Mouse (Mus musculus): ENCODE results near the gene Necab3. TPM values are rescaled to one million over a fixed set of nuclear protein-coding genes. Genes with fewer than 3 reads are reported as not detected.

The Necab3 gene
- polyA plus RNA-seq, 1 experiment from 2014 or later, result 19.9 TPM

- no peak overlapping the region for H3K4me3 ChIP-seq (ENCODE audit: low read depth, low read length)
- no peaks in the 10 kb centered on the region for H3K9me3 ChIP-seq (replicated peaks; ENCODE audit: control insufficient read depth, low read length, poor library complexity, severe bottlenecking)
- H3K4me2 ChIP-seq (ENCODE audit: low read length), result no peak overlapping the region
- H3K27me3 ChIP-seq (ENCODE audit: control insufficient read depth, insufficient read depth, low read depth, low read length), result no peaks in the 10 kb centered on the region
- WGBS, result 15% methylated on average over 12 of the region's 12 CpGs
- peak overlapping the region; percentile 33; the same call in 1 of the 2 replicates for H3K9ac ChIP-seq (ENCODE audit: low read depth, low read length)
- H3K36me3 ChIP-seq (ENCODE audit: control insufficient read depth, insufficient read depth, low read length), result no peaks in the 10 kb centered on the region
- ATAC-seq, result 0 out of 2 replicates have a peak, but pooled peaks have one; percentile 68
- peak overlapping the region; percentile 40; the same call in 1 of the 2 replicates for H3K27ac ChIP-seq (ENCODE audit: low read length)
- peaks cover 7% of the 10 kb centered on the region for H3K4me1 ChIP-seq (ENCODE audit: control insufficient read depth, insufficient read depth, low read length)
Measured at GRCm38 (mm10) chr2:154576876-154577743, 18.4 kb upstream of the Necab3 start.

- Histone ChIP-seq H3K27ac (ENCODE audit: low read length) (no peak overlapping the region), H3K27me3 (ENCODE audit: control insufficient read depth, insufficient read depth, low read depth, low read length) (no peaks in the 10 kb centered on the region), H3K4me3 (ENCODE audit: low read depth, low read length) (no peak overlapping the region), H3K9ac (ENCODE audit: low read depth, low read length) (no peak overlapping the region), H3K4me2 (ENCODE audit: low read length) (no peak overlapping the region), H3K4me1 (ENCODE audit: control insufficient read depth, insufficient read depth, low read length) (peaks cover 8% of the 10 kb centered on the region), H3K36me3 (ENCODE audit: control insufficient read depth, insufficient read depth, low read length) (no peaks in the 10 kb centered on the region), H3K9me3 (replicated peaks; ENCODE audit: control insufficient read depth, low read length, poor library complexity, severe bottlenecking) (no peaks in the 10 kb centered on the region)
- 35% methylated on average over 7 of the region's 7 CpGs for WGBS
- ATAC-seq, result no peak
Measured at GRCm38 (mm10) chr2:154574271-154574670, 15.6 kb upstream of the Necab3 start.

- Histone ChIP-seq H3K4me3 (ENCODE audit: low read depth, low read length) (no peak overlapping the region), H3K9me3 (replicated peaks; ENCODE audit: control insufficient read depth, low read length, poor library complexity, severe bottlenecking) (no peaks in the 10 kb centered on the region), H3K4me2 (ENCODE audit: low read length) (no peak overlapping the region), H3K27me3 (ENCODE audit: control insufficient read depth, insufficient read depth, low read depth, low read length) (no peaks in the 10 kb centered on the region), H3K9ac (ENCODE audit: low read depth, low read length) (no peak overlapping the region), H3K36me3 (ENCODE audit: control insufficient read depth, insufficient read depth, low read length) (no peaks in the 10 kb centered on the region), H3K27ac (ENCODE audit: low read length) (no peak overlapping the region), H3K4me1 (ENCODE audit: control insufficient read depth, insufficient read depth, low read length) (peaks cover 14% of the 10 kb centered on the region)
- 79% methylated on average over 3 of the region's 3 CpGs for WGBS
- ATAC-seq, result no peak
Measured at GRCm38 (mm10) chr2:154572996-154573395, 14.3 kb upstream of the Necab3 start.

DNA sequence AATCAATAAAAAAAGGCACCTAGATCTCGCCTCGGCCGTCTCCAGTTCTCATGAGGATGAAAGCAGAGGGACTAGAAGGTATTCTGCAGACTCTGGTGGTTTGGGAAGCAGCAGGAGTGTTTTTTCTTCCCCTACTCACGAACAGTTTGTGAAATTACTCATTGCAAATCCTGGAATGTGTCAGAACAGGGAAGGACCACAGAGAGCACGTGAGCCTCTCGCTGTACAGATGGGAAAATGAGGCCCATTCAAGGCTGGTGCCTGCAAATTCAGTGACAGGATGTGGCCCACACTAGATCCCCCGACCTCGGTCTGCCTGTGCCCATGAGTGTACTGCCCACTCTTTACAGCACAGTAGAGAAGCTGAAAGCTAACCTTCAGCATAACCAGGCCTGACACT lies 13.3 kb upstream of the Necab3 start:
- no peak overlapping the region for H3K4me2 ChIP-seq (ENCODE audit: low read length)
- no peak for ATAC-seq
- no peaks in the 10 kb centered on the region for H3K9me3 ChIP-seq (replicated peaks; ENCODE audit: control insufficient read depth, low read length, poor library complexity, severe bottlenecking)
- no peak overlapping the region for H3K9ac ChIP-seq (ENCODE audit: low read depth, low read length)
- no peak overlapping the region for H3K27ac ChIP-seq (ENCODE audit: low read length)
- H3K27me3 ChIP-seq (ENCODE audit: control insufficient read depth, insufficient read depth, low read depth, low read length), result no peaks in the 10 kb centered on the region
- no peak overlapping the region for H3K4me3 ChIP-seq (ENCODE audit: low read depth, low read length)
- peaks cover 8% of the 10 kb centered on the region; the same call in 1 of the 2 replicates for H3K4me1 ChIP-seq (ENCODE audit: control insufficient read depth, insufficient read depth, low read length)
- no peaks in the 10 kb centered on the region for H3K36me3 ChIP-seq (ENCODE audit: control insufficient read depth, insufficient read depth, low read length)
- 84% methylated on average over 8 of the region's 8 CpGs for WGBS

- Histone ChIP-seq H3K36me3 (ENCODE audit: control insufficient read depth, insufficient read depth, low read length) (no peaks in the 10 kb centered on the region), H3K27me3 (ENCODE audit: control insufficient read depth, insufficient read depth, low read depth, low read length) (no peaks in the 10 kb centered on the region), H3K9ac (ENCODE audit: low read depth, low read length) (no peak overlapping the region), H3K27ac (ENCODE audit: low read length) (no peak overlapping the region), H3K4me1 (ENCODE audit: control insufficient read depth, insufficient read depth, low read length) (peaks cover 10% of the 10 kb centered on the region; the same call in 1 of the 2 replicates), H3K4me3 (ENCODE audit: low read depth, low read length) (no peak overlapping the region), H3K4me2 (ENCODE audit: low read length) (no peak overlapping the region), H3K9me3 (replicated peaks; ENCODE audit: control insufficient read depth, low read length, poor library complexity, severe bottlenecking) (no peaks in the 10 kb centered on the region)
- 95% methylated on average over 4 of the region's 4 CpGs for WGBS
- ATAC-seq, result no peak
Measured at GRCm38 (mm10) chr2:154571266-154571665, 12.6 kb upstream of the Necab3 start.

DNA sequence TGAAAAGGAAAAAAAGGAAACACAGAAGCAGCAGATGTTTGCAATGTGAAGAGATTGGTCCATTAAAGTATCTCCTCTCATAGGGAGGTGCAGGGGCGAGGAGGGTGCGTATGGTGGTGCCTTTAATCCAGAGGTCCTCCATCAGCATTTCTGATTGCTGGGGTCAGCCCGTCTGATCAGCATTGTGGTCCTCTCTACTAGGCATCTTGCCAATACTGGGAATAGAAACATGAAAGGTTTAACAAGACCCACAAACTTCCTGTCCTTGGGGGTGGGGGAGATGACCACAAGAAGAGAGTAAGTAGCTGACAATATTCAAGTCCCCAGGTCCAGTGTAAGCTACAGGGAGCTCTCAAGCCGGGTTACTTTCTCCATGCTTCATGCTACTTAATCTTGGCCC lies 12.0 kb upstream of the Necab3 start:
- Histone ChIP-seq H3K4me2 (ENCODE audit: low read length) (peak overlapping the region; percentile 55), H3K36me3 (ENCODE audit: control insufficient read depth, insufficient read depth, low read length) (no peaks in the 10 kb centered on the region), H3K4me1 (ENCODE audit: control insufficient read depth, insufficient read depth, low read length) (peaks cover 10% of the 10 kb centered on the region; the same call in 1 of the 2 replicates), H3K9me3 (replicated peaks; ENCODE audit: control insufficient read depth, low read length, poor library complexity, severe bottlenecking) (no peaks in the 10 kb centered on the region), H3K4me3 (ENCODE audit: low read depth, low read length) (no peak overlapping the region), H3K27ac (ENCODE audit: low read length) (no peak overlapping the region), H3K27me3 (ENCODE audit: control insufficient read depth, insufficient read depth, low read depth, low read length) (no peaks in the 10 kb centered on the region), H3K9ac (ENCODE audit: low read depth, low read length) (no peak overlapping the region)
- WGBS, result 65% methylated on average over 4 of the region's 4 CpGs
- no peak for ATAC-seq

GRCm38 (mm10) chr2:154569836-154570286 lies 11.2 kb upstream of the Necab3 start, which contains the start of gene E2f1:
Gene E2f1 (minus strand): TSS chr2:154569892.
- no peaks in the 10 kb centered on the region for H3K36me3 ChIP-seq (ENCODE audit: control insufficient read depth, insufficient read depth, low read length)
- H3K27ac ChIP-seq (ENCODE audit: low read length), result peak within 1 kb of the TSS; percentile 13; the same call in 1 of the 2 replicates
- H3K4me3 ChIP-seq (ENCODE audit: low read depth, low read length), result peak within 1 kb of the TSS; percentile 71
- WGBS, result 0% methylated on average over 44 of the region's 44 CpGs
- peaks cover 10% of the 10 kb centered on the region; the same call in 1 of the 2 replicates for H3K4me1 ChIP-seq (ENCODE audit: control insufficient read depth, insufficient read depth, low read length)
- peak within 1 kb of the TSS; percentile 68 for H3K9ac ChIP-seq (ENCODE audit: low read depth, low read length)
- H3K27me3 ChIP-seq (ENCODE audit: control insufficient read depth, insufficient read depth, low read depth, low read length), result no peaks in the 10 kb centered on the region
- H3K9me3 ChIP-seq (replicated peaks; ENCODE audit: control insufficient read depth, low read length, poor library complexity, severe bottlenecking), result no peaks in the 10 kb centered on the region
- peak; percentile 98 for ATAC-seq
- peak within 1 kb of the TSS; percentile 98 for H3K4me2 ChIP-seq (ENCODE audit: low read length)

DNA sequence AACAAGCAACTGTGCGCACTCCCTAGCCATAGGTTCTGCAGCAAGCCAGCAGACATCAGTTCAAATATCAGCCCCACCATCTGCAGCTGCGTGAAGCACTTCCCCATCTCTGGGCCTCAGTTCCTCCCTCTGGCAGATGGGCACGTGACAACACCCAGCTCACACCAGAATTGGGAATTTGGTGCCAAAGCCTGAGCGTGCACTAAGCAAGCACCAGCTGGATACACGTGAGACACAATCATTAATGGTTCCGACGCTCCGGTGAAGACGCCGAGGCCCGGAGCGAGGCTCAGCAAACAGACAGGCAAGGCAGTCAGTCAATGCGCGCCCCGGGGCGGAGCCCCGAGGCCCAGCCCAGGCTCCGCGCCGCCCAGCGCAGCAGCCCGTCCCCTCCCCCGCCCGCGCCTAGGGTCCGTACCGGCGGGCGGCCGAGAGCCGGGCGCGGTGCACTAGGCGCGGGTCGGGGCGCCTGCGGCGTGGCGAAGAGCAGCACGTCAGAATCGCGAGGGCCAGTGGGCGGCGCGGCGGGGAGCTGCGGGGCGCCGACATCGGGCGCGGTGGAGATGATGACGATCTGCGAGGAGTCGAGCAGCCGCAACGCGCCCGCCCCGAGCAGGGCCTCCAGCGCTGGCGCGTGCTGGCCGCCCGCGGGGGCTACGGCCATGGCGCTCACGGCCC lies 10.5 kb upstream of the Necab3 start:
- WGBS, result under 1% methylated on average over 56 of the region's 70 CpGs
- ATAC-seq, result peak; percentile 47
- Histone ChIP-seq H3K4me3 (ENCODE audit: low read depth, low read length) (peak overlapping the region; percentile 71), H3K4me1 (ENCODE audit: control insufficient read depth, insufficient read depth, low read length) (peaks cover 10% of the 10 kb centered on the region; the same call in 1 of the 2 replicates), H3K4me2 (ENCODE audit: low read length) (peak overlapping the region; percentile 98), H3K9ac (ENCODE audit: low read depth, low read length) (peak overlapping the region; percentile 56), H3K9me3 (replicated peaks; ENCODE audit: control insufficient read depth, low read length, poor library complexity, severe bottlenecking) (no peaks in the 10 kb centered on the region), H3K27ac (ENCODE audit: low read length) (peak overlapping the region; percentile 13; the same call in 1 of the 2 replicates), H3K36me3 (ENCODE audit: control insufficient read depth, insufficient read depth, low read length) (no peaks in the 10 kb centered on the region), H3K27me3 (ENCODE audit: control insufficient read depth, insufficient read depth, low read depth, low read length) (no peaks in the 10 kb centered on the region)

All from midbrain, embryonic 16.5 days (tissue).